Mouse (Mus musculus): ENCODE measurements around the gene Nebl. TPM values are rescaled to one million over a fixed set of nuclear protein-coding genes. Genes with fewer than 3 reads are reported as not detected.

Nebl gene
- polyA plus RNA-seq, 1 experiment from 2014 or later = 3.6 TPM

GRCm38 (mm10) chr2:17438317-17438716 lies 292.9 kb downstream of the Nebl start:
- no peak for DNase-seq (ENCODE audit: extremely low spot score, low spot score)
- Histone ChIP-seq H3K9me3 (no peaks in the 10 kb centered on the region), H3K4me1 (peaks cover 17% of the 10 kb centered on the region), H3K27ac (no peak overlapping the region), H3K4me3 (no peak overlapping the region), H3K36me3 (replicated peaks) (no peaks in the 10 kb centered on the region), H3K27me3 (ENCODE audit: poor library complexity, severe bottlenecking) (peaks cover 30% of the 10 kb centered on the region)
- WGBS = 92% methylated on average over 1 of the region's 1 CpGs

- peaks cover 17% of the 10 kb centered on the region for H3K4me1 ChIP-seq
- 54% methylated on average over 10 of the region's 10 CpGs for WGBS
- no peak for DNase-seq (ENCODE audit: extremely low spot score, low spot score)
- H3K27me3 ChIP-seq (ENCODE audit: poor library complexity, severe bottlenecking) = peaks cover 30% of the 10 kb centered on the region
- no peak overlapping the region for H3K4me3 ChIP-seq
- no peak overlapping the region for H3K27ac ChIP-seq
- H3K9me3 ChIP-seq = no peaks in the 10 kb centered on the region
- H3K36me3 ChIP-seq (replicated peaks) = no peaks in the 10 kb centered on the region
These were observed 294.4 kb downstream of the Nebl start for GRCm38 (mm10) chr2:17436739-17437440.

GRCm38 (mm10) chr2:17435217-17435616 lies 296.0 kb downstream of the Nebl start:
- no peak for DNase-seq (ENCODE audit: extremely low spot score, low spot score)
- Histone ChIP-seq H3K36me3 (replicated peaks) (no peaks in the 10 kb centered on the region), H3K27ac (no peak overlapping the region), H3K9me3 (no peaks in the 10 kb centered on the region), H3K4me3 (no peak overlapping the region), H3K27me3 (ENCODE audit: poor library complexity, severe bottlenecking) (peaks cover 30% of the 10 kb centered on the region), H3K4me1 (peaks cover 17% of the 10 kb centered on the region)
- WGBS = 87% methylated on average over 4 of the region's 4 CpGs

- H3K4me1 ChIP-seq = no peaks in the 10 kb centered on the region
- DNase-seq (ENCODE audit: extremely low spot score, low spot score) = no peak
- H3K36me3 ChIP-seq (replicated peaks) = no peaks in the 10 kb centered on the region
- no peak overlapping the region for H3K27ac ChIP-seq
- no peaks in the 10 kb centered on the region for H3K9me3 ChIP-seq
- WGBS = 87% methylated on average over 4 of the region's 4 CpGs
- H3K4me3 ChIP-seq = no peak overlapping the region
- H3K27me3 ChIP-seq (ENCODE audit: poor library complexity, severe bottlenecking) = no peaks in the 10 kb centered on the region
These were observed 302.2 kb downstream of the Nebl start for GRCm38 (mm10) chr2:17429028-17429427.

GRCm38 (mm10) chr2:17428156-17428555 lies 303.1 kb downstream of the Nebl start:
- Histone ChIP-seq H3K36me3 (replicated peaks) (no peaks in the 10 kb centered on the region), H3K27ac (no peak overlapping the region), H3K9me3 (no peaks in the 10 kb centered on the region), H3K4me3 (no peak overlapping the region), H3K27me3 (ENCODE audit: poor library complexity, severe bottlenecking) (no peaks in the 10 kb centered on the region), H3K4me1 (no peaks in the 10 kb centered on the region)
- no peak for DNase-seq (ENCODE audit: extremely low spot score, low spot score)
- 94% methylated on average over 4 of the region's 4 CpGs for WGBS

- H3K4me1 ChIP-seq = no peaks in the 10 kb centered on the region
- H3K27me3 ChIP-seq (ENCODE audit: poor library complexity, severe bottlenecking) = no peaks in the 10 kb centered on the region
- no peak overlapping the region for H3K4me3 ChIP-seq
- WGBS = 14% methylated on average over 1 of the region's 1 CpGs
- DNase-seq (ENCODE audit: extremely low spot score, low spot score) = no peak
- no peaks in the 10 kb centered on the region for H3K36me3 ChIP-seq (replicated peaks)
- no peak overlapping the region for H3K27ac ChIP-seq
- H3K9me3 ChIP-seq = no peaks in the 10 kb centered on the region
These were observed 308.3 kb downstream of the Nebl start for GRCm38 (mm10) chr2:17422967-17423366.

- WGBS = 37% methylated on average over 4 of the region's 4 CpGs
- Histone ChIP-seq H3K27ac (no peak overlapping the region), H3K9me3 (no peaks in the 10 kb centered on the region), H3K4me3 (no peak overlapping the region), H3K36me3 (replicated peaks) (no peaks in the 10 kb centered on the region), H3K4me1 (no peaks in the 10 kb centered on the region), H3K27me3 (ENCODE audit: poor library complexity, severe bottlenecking) (no peaks in the 10 kb centered on the region)
- no peak for DNase-seq (ENCODE audit: extremely low spot score, low spot score)
These were observed 315.9 kb downstream of the Nebl start for GRCm38 (mm10) chr2:17415347-17415746.

- WGBS = 84% methylated on average over 2 of the region's 2 CpGs
- Histone ChIP-seq H3K27me3 (ENCODE audit: poor library complexity, severe bottlenecking) (no peaks in the 10 kb centered on the region), H3K9me3 (no peaks in the 10 kb centered on the region)
These were observed 316.9 kb downstream of the Nebl start for GRCm38 (mm10) chr2:17414324-17414723.

GRCm38 (mm10) chr2:17413496-17414268 lies 317.6 kb downstream of the Nebl start:
- no peak for DNase-seq (ENCODE audit: extremely low spot score, low spot score)
- Histone ChIP-seq H3K27me3 (ENCODE audit: poor library complexity, severe bottlenecking) (no peaks in the 10 kb centered on the region), H3K4me3 (no peak overlapping the region), H3K9me3 (no peaks in the 10 kb centered on the region), H3K27ac (no peak overlapping the region), H3K4me1 (no peaks in the 10 kb centered on the region), H3K36me3 (replicated peaks) (no peaks in the 10 kb centered on the region)
- 77% methylated on average over 8 of the region's 8 CpGs for WGBS

More at GRCm38 (mm10) chr2:17414324-17414723, 316.9 kb downstream of the Nebl start:
- no peak overlapping the region for H3K27ac ChIP-seq
- no peaks in the 10 kb centered on the region for H3K4me1 ChIP-seq
- DNase-seq (ENCODE audit: extremely low spot score, low spot score) = no peak
- H3K36me3 ChIP-seq (replicated peaks) = no peaks in the 10 kb centered on the region
- H3K4me3 ChIP-seq = no peak overlapping the region

GRCm38 (mm10) chr2:17409276-17409675 lies 322.0 kb downstream of the Nebl start:
- 86% methylated on average over 5 of the region's 5 CpGs for WGBS

GRCm38 (mm10) chr2:17405899-17406531 lies 325.2 kb downstream of the Nebl start:
- Histone ChIP-seq H3K36me3 (replicated peaks) (no peaks in the 10 kb centered on the region), H3K4me3 (no peak overlapping the region), H3K27ac (no peak overlapping the region), H3K27me3 (ENCODE audit: poor library complexity, severe bottlenecking) (no peaks in the 10 kb centered on the region), H3K4me1 (no peaks in the 10 kb centered on the region), H3K9me3 (no peaks in the 10 kb centered on the region)
- DNase-seq (ENCODE audit: extremely low spot score, low spot score) = no peak
- WGBS = 72% methylated on average over 4 of the region's 4 CpGs

More at GRCm38 (mm10) chr2:17409276-17409675, 322.0 kb downstream of the Nebl start:
- Histone ChIP-seq H3K27me3 (ENCODE audit: poor library complexity, severe bottlenecking) (no peaks in the 10 kb centered on the region), H3K36me3 (replicated peaks) (no peaks in the 10 kb centered on the region), H3K4me1 (no peaks in the 10 kb centered on the region), H3K9me3 (no peaks in the 10 kb centered on the region), H3K27ac (no peak overlapping the region), H3K4me3 (no peak overlapping the region)
- no peak for DNase-seq (ENCODE audit: extremely low spot score, low spot score)

- no peak overlapping the region for H3K4me3 ChIP-seq
- no peaks in the 10 kb centered on the region for H3K9me3 ChIP-seq
- no peaks in the 10 kb centered on the region for H3K27me3 ChIP-seq (ENCODE audit: poor library complexity, severe bottlenecking)
- H3K4me1 ChIP-seq = no peaks in the 10 kb centered on the region
- no peak overlapping the region for H3K27ac ChIP-seq
- WGBS = 78% methylated on average over 4 of the region's 4 CpGs
- no peaks in the 10 kb centered on the region for H3K36me3 ChIP-seq (replicated peaks)
- no peak for DNase-seq (ENCODE audit: extremely low spot score, low spot score)
These were observed 328.8 kb downstream of the Nebl start for GRCm38 (mm10) chr2:17402511-17402910.

- no peak for DNase-seq (ENCODE audit: extremely low spot score, low spot score)
- WGBS = 79% methylated on average over 5 of the region's 5 CpGs
- H3K36me3 ChIP-seq (replicated peaks) = no peaks in the 10 kb centered on the region
- no peak overlapping the region for H3K4me3 ChIP-seq
- no peaks in the 10 kb centered on the region for H3K27me3 ChIP-seq (ENCODE audit: poor library complexity, severe bottlenecking)
- no peak overlapping the region for H3K27ac ChIP-seq
- no peaks in the 10 kb centered on the region for H3K4me1 ChIP-seq
- H3K9me3 ChIP-seq = no peaks in the 10 kb centered on the region
These were observed 335.0 kb downstream of the Nebl start for GRCm38 (mm10) chr2:17396235-17396634.
